Mouse (Mus musculus): Measurements from ENCODE around the gene Ccdc87.
A peak's percentile ranks its signal among the peaks of the same experiment; 100 is the strongest.
"Not testable (repeated sequence)": the region's sequence is repeated elsewhere in the genome, so short reads cannot be mapped to it uniquely, and the experiment has no call there.

The Ccdc87 gene

DNA sequence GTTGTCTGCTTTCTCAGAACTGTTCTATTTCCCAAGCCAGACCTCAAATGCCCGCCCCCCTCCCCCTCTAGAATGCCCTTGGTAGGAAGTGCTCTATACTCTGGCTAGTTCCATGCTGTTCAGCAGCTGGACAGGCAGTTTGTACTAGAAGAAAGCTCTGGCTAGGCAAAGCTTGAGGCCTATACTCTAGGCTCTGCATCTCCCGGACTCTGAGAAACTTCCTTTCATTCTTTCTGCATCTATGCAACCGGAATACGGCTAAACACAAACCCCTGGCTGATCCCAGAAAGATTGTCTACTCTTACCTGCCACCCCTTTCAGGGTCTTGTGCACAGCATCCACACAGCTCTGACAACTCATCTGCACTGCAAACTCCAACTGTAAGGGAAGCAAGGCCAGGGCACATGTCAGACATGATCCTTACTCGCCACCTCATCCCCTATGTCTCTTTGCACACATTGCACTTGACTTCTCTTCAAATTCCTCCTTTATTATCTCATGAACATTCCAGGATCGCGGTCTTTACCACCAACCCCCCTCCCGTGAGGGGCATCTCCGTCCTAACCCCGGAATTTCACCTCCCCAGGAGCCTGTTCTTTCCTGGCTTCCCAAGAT lies 533 bp upstream of the Ccdc87 start:
- no peak for DNase-seq (ENCODE audit: low spot score in 2 of 2)

DNA sequence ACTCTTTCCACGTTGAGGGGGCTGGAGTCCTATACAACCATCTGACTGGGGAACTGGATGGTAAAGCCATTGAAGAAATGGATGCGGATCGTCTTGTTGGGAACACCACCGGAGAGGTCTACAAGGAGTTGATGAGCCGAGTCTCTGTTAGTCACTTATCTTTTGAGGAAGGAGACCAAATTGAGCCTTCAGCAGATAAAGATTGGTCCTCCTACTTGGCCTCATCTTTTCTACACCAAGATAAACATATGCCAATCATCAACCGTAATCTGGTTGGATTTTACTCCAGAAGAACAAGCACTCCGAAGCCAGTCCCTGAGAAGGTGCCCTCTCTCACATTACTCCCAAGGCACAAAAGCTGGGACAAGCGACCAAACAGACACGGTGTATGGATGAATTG lies 1.7 kb downstream of the Ccdc87 start:
- no peak for DNase-seq (ENCODE audit: low spot score in 2 of 2)

DNA sequence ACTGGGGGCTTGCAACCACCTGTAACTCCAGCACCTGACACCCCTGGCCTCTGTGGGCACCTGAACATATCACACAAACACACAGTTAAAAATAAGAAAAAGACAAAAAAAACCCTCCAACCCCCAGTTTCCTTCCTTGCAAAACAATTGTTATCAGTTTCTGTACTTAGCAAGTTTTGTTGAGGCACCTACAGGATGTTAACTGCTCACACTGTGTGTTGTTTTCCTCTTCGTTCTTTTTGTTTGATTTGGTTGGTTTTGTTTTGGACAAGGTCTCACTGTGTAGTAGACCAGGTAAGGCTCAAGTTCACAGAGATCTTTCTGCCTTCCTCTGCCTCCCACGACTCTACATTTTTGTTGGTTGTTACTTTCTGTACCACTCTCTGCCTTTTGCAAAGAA lies 3.4 kb downstream of the Ccdc87 start:
- DNase-seq (ENCODE audit: low spot score in 2 of 2), result no peak

DNA sequence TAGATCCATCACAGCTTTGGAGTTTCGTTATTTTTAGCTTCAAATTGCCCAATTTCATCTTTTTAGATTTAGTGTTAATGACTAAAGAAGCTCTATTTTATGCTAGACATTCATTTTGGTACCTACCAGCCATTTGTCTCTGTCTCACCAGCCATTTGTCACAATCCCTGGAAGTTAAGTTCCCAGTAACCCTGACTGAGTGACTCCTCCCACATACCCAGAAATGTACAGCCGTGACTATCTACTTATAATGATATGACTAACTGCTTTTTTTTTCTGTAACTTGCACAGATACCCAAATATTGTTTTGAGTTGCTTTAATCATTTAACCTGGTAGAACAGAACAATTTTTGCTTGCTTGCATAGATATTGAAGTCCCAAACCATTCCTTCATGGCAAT lies 6.7 kb downstream of the Ccdc87 start:
- DNase-seq (ENCODE audit: low spot score in 2 of 2), result no peak

DNA sequence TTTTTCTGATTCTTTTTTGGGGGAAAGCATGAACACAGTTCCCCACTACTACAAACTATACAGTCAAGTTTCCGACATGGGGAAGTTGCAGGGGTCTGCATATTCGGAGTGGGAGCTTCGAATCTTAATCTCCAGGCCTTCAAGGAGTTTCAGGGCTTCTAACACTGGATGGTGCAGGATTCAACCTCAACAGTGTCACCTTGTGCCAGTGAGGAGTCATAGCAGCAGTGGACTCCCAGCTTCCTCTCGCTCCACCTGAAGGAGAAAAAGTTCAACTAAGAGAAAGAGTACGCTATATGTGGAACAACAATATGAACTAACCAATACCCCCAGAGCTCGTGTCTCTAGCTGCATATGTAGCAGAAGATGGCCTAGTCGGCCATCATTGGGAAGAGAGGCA lies 8.3 kb downstream of the Ccdc87 start:
- DNase-seq (ENCODE audit: low spot score in 2 of 2), result no peak

DNA sequence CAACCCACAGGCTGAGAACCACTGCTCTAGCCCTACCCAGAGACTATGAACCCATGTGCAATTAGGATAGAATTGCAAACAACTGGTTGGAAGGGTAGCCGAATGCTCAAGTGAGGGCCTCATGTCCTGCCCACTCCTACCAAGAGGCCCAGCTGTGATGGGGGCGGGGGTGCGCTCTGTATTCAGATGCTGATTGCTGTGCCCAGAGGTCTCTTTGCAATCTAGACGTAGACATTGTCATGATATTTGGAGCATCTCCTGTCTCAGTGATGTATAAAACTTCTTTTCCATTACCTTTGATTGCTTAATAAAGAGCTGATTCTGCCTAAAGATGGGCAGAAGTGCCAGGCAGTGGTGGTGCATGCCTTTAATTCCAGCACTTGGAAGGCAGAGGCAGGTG lies 10.6 kb downstream of the Ccdc87 start:
- DNase-seq (ENCODE audit: low spot score in 2 of 2), result no peak

DNA sequence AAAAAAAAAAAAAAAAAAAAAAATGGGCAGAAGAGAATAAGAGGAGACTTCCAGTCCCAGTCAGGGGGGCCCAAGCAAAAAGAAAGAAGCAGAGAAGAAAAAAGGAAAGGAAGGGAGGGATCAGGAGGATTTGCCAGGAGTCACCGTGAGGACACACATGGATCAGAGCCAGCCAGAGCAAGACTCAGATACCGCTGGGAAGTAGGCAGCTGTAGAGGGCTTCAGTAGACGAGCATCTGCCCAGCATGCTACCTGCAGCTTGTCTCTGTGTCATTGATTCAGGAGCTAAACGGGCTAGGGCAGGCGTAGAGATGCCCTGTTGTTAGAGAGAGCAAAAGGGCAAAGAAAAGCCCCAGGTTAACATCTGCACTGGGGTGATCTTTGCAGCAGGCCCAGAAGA lies 11.1 kb downstream of the Ccdc87 start:
- DNase-seq (ENCODE audit: low spot score in 2 of 2), result no peak

DNA sequence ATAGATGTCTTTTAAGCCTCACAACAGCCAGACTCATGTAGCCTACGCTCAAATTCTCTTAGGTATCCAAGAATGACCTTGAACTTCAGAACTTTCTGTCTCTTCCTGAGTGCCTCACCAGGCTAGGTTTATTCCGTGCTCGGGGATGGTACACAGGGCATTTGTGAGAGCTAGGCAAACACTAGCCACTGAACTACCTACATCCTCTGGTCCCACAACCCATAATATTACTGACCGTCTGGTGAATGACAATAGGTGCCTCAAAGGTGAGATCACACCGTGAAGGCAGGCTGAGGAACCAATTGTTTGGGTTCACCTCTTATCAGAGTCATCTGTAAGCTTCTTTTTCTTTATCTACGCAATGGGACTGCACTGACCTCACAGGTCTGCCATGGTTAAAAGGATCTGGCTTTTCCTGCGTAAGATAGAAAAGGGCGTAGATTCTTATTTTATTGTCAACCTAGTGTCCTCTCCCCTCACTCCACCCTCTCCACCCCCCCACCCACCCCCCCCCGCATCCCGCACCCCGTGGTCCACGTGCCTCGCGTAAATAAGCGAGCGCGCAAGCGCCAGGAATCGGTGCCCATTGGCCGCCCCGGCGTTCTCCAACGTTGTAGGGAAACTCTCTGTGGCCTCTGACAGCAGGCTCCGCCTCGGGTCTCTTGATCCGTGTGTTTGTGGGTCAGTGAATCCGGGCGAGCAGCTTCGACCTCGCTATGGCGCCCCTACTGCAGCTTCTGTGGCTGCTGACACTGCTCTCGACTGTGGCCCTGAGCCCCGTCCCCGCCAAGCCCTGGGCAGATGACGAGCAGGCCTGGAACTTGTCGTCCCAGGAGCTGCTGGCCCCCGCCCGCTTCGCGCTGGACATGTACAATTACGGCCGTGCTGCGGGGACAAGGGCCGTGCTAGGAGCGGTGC lies 15.6 kb downstream of the Ccdc87 start, which contains the start of gene Ctsf:
Gene Ctsf, plus strand, starts transcription at position 579 of the 918 bp plus-strand sequence.
- DNase-seq (ENCODE audit: low spot score in 2 of 2), result peak; percentile 81 to 84

DNA sequence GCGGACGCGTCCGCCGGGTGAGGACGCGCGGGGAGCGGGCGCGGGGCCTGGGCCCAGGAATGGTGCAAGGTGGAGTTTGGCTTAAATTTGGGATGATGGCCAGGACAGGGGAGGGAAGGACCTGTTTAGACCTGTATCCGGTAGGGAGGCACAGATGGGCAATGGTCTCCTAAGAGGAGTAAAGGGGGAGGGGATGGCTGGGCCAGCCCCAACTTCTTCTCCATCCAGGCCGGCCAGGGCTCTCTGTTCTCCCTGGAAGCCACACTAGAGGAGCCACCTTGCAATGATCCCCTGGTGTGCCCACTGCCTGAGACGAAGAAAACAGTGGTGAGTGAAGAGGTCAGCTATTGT lies 16.3 kb downstream of the Ccdc87 start:
- DNase-seq (ENCODE audit: low spot score in 2 of 2), result no peak

DNA sequence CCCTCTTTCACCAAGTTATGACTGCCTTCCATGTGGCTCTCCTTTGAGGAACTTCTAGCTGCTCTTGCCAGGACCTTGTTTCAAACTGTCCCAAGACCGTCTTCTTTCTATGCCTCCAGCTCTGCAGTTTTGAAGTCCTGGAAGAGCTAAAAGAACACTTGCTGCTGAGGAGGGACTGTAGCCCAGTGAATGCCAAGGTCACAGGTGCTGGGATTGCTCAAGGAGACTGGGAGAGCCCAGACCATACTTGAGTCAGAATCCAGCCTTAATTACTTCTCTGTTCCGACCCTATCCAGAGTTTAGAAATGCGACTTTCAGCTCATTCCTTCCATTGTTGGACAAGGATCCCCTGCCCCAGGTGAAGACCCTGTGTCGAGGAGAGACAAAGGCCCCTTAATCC lies 16.8 kb downstream of the Ccdc87 start:
- no peak for DNase-seq (ENCODE audit: low spot score in 2 of 2)

DNA sequence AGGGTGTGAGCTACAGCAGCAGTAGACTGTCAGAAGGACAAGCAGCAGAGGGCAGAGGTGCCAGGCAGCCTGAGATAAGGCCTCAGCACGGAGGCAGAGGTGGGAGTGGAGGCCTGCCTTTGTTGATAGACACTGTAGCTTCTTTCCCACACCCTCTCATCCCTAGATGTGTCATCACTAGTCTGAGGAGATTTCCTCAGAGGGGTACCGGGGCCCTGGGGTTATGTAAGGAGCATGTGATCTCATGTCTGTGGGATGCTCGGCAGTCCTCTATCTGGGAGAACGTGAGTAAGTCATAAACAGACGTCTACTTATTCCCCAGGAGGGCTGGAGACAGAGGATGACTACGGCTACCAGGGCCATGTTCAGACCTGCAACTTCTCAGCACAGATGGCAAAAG lies 19.9 kb downstream of the Ccdc87 start:
- no peak for DNase-seq (ENCODE audit: low spot score in 2 of 2)

DNA sequence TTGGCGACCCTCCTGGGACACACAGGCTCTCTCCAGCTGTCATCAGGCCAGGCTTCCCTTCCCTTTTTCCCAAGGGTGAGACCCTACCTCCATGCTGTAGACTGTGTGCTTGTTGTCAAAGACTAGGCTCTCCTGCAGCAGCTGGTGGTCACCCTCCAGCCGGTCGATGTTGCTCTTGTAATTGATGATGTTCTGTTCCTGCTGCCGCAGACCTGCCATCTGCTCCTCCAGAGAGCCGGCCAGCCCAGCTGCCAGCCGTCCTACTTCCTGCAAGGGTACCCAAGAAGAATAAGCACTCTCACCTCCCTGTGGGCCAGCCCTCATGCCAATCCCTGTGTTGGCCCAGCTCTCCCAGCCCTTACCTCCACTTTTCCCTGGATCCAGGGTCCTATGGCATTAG lies 23.9 kb downstream of the Ccdc87 start:
- DNase-seq (ENCODE audit: low spot score in 2 of 2), result no peak

DNA sequence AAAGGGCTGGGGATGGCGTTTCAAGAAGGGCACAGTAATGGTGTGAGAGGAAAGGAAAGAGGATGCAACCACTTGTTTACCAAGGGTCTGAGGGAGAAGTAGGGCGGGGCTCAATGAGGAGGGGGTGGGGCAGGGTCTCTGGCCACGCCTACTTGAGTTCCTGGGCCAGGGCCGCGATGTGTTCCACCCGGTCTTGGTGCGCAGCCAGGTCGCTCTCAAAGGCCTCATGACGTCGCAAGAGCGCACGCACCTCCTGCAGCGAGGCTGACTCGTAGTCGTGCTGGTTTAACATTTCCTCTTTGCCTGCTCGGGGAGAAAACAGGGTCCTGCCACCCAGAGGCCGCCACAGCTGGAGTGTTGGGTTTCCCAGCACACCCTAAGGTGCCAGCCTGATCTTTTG lies 26.0 kb downstream of the Ccdc87 start:
- no peak for DNase-seq (ENCODE audit: low spot score in 2 of 2)

DNA sequence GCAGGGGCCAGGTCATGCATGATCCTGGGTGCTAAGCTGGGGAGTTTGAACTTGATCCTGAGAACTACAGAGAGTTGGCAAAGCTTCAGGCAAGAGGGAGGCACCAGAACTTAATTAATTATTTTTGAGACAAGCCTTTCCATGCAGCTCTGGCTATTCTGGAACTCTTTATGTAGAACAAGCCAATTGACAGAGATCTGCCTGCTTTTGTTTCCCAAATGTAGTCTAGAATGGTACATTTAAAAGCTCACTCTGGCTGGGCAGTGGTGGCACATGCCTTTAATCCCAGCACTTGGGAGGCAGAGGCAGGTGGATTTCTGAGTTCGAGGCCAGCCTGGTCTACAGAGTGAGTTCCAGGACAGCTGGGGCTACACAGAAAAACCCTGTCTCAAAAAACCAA lies 35.4 kb downstream of the Ccdc87 start:
- DNase-seq (ENCODE audit: low spot score in 2 of 2), result not testable (repeated sequence)

DNA sequence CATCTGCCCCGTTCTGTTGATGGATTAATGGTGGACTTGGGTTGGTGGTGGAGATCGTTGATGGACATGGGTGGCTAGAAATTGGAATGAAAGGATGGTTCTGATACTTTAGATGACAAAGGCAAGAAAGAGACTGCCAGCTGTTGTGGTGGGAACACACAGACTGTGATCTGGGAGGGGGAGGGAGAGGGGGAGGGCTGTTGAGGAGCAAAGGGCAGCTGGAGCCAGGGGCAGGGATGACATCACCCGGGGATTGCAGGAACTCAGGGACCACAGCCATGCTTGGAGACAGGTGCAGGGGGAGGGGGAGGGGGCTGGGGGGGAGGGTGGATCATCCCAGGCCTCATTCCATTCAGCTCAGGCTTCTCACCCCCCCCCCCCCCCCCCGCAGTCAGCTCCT lies 37.1 kb downstream of the Ccdc87 start:
- DNase-seq (ENCODE audit: low spot score in 2 of 2), result no peak

DNA sequence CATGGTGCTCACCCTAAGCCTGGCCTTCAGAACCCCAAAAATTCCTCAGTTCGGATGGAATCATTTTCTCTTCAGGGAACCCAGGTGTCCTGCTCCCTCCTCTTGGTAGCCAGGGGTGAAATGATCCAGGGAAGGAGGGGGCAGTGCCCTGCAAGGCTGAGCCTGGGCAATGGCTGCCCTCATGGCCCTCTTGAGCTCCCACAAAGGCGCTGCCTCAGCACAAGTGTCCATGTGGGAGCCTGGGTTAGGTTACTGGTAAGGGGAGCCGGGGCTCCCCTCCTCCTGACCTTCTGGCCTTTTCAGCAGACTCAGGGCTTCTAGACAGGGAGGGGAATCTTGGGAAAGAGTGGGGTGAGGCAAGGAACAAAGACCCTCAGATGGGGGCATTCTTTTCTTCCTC lies 37.6 kb downstream of the Ccdc87 start:
- DNase-seq (ENCODE audit: low spot score in 2 of 2), result no peak

DNA sequence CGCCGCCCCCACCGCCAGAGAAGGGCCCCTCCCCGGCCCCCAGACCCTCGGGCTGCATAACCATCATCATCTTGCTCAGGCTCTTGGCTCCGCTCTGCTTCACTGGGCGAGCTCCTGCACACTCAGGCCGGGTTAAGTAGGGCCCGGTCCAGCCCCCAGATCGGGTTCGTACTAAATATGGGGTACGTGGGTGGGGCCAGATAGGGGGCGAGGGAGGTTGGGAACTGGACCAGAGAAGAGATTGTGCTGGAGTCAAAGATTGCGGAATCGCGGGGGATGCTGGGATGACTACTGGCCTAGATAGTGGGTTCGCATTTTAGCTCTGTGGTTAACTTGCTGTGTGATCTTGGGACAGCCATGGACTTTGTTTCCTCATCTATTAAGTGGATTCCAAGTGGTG lies 38.6 kb downstream of the Ccdc87 start, which contains the start of gene Actn3:
Gene Actn3, minus strand, starts transcription at position 125 of the 400 bp plus-strand sequence.
- DNase-seq (ENCODE audit: low spot score in 2 of 2), result no peak

DNA sequence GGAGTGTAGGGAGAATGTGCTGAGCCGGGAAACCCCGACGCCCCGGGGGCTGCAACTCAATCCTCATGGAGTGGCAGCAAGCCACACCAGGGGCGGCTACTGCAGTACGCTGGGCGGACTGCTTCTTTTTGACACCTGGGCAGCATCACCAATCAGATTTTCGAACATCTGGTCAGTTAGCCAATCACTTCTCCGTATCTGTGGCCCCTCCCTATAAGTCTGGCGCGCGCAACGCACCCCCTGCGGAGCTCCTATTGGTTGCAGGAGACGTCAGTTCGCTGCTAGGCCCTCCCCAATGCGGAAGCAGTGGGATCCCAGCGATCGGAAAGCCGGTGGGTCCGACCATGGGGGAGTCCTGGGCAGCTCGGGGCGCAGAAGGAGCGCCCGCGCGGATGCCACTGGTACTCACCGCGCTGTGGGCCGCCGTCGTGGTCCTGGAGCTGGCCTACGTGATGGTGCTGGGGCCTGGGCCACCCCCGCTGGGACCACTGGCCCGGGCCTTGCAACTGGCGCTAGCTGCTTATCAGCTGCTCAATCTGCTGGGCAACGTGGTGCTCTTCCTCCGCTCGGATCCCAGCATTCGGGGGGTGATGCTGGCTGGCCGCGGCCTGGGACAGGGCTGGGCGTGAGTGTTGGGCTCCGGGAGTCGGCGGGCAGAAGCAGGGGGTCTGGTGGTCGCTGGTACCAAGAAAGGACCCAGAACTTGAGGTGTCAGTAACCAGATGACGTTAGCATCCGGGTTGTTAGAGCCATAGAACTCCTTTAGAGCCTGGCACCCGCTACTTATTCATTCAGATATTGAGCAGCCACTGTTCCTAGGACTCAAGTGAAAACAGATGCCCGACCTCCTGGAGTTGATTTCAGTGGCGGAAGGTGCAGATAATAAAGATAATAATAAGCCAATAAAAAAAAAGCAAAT lies 39.5 kb downstream of the Ccdc87 start, which contains the start of gene Zdhhc24:
Gene Zdhhc24, plus strand, starts transcription at position 264 of the 919 bp plus-strand sequence.
- DNase-seq (ENCODE audit: low spot score in 2 of 2), result peak; percentile 93 to 96

DNA sequence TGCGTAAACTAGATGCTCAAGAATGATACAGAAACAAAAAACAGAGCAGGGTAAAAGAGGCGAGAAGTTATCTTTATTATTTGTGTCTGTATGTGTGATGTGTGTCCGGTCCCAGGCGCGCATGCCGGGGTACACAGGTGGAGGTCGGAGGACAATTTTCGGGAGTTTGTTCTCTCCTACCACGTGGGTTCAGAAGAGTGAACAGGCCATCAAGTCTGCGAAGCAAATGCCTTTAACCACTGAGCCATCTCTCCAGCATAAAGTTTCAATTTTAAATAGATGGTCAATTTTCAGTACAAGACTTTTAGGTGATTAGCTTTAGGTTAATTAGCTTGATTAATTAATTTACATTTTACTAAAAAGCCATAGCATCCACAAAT lies 40.1 kb downstream of the Ccdc87 start:
- DNase-seq (ENCODE audit: low spot score in 2 of 2), result no peak

DNA sequence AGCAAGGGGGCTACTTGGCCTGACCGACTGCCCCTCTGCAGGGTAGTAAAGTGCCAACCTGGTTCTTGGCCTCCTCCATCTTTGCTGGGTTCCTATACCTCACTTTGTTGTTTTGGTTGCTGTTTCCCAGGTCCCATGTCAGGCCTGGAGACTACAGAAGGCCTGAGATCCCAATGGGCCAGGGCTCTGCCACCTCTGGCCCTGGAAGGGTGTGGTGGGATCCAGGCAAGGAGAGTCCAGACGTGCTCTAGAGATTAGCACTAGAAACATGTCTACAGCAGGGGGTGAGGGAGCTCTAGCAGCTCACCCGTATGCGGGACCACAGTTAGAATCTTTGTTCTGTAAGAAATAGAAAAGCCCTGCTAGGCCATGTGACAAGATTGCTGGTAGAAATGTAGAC lies 44.8 kb downstream of the Ccdc87 start:
- no peak for DNase-seq (ENCODE audit: low spot score in 2 of 2)

DNA sequence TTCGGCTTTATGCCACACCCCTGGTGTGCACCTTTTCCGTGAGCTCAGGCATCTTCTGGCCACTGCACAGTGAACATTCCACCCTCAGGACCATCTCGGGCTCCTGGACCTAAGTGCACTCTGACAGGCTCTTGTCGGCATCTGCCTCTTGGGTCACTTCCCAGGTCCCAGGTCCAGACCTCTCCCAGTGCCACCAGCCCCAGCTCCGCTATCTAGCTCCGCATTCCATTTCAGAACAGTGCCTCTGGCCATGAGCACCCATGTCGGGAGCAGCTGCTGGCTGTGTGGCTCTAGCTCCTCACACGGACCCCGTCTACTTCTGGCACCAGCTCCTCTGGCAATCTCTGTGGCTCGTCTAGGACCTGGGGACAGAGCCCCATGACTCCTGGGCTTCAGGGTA lies 50.6 kb downstream of the Ccdc87 start:
- DNase-seq (ENCODE audit: low spot score in 2 of 2), result no peak

DNA sequence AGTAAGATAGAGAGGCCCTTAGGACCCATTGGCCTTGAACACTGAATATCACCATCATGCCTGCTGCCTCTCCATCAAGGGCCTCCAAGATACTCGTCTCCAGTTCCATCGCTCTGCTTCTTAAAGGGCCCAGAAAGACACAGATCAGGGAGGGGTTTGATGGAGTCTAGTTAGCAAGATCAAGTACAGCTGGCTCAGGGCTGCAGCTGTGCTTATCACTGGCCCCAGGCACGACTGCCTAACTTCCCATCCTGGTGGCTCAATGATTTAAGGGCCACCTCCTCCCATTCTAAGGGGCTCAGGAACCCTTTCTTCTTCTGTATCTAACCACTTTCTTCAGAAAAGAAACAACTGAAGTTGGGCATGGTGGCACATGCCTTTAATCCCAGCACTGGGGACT lies 52.6 kb downstream of the Ccdc87 start:
- no peak for DNase-seq (ENCODE audit: low spot score in 2 of 2)
